Mouse (Mus musculus) embryonic facial prominence, embryonic 12.5 days (tissue): ENCODE data around the gene Uso1. TPM values are rescaled to one million over a fixed set of nuclear protein-coding genes. Genes with fewer than 3 reads are reported as not detected.
"Not testable (repeated sequence)": the region's sequence is repeated elsewhere in the genome, so short reads cannot be mapped to it uniquely, and the experiment has no call there.

ENCODE experiments used
- ATAC-seq: fragments of 200-750 bp; cut with Nextera tagmentation; 2 replicates; pipeline ENCODE4 v1.8.0; 2017; ENCODE audit not compliant: insufficient number of reproducible peaks, insufficient read depth, low FRiP score, low TSS enrichment
- H3K27ac ChIP-seq: fragments of 300-500 bp; sonication (generic); 2 replicates; pipeline ENCODE4 v1.5.1; 2016; ENCODE audit warnings: mild to moderate bottlenecking
- H3K27me3 ChIP-seq: fragments of 300-500 bp; sonication (generic); 2 replicates; pipeline ENCODE4 v1.6.1; 2016; ENCODE audit warnings: mild to moderate bottlenecking, moderate library complexity
- H3K36me3 ChIP-seq: fragments of 300-500 bp; sonication (generic); 2 replicates; pipeline ENCODE4 v1.6.1; 2016; ENCODE audit warnings: mild to moderate bottlenecking
- H3K4me1 ChIP-seq: fragments of 300-500 bp; sonication (generic); 2 replicates; pipeline ENCODE4 v1.6.1; 2016
- H3K4me2 ChIP-seq: fragments of 300-500 bp; sonication (generic); replicated peaks from 2 replicates; pipeline ENCODE4 v1.6.1; 2016; ENCODE audit warnings: mild to moderate bottlenecking, moderate library complexity
- H3K4me3 ChIP-seq: fragments of 300-500 bp; sonication (generic); 2 replicates; pipeline ENCODE4 v1.5.1; 2016; ENCODE audit warnings: mild to moderate bottlenecking
- H3K9ac ChIP-seq: fragments of 300-500 bp; sonication (generic); 2 replicates; pipeline ENCODE4 v1.6.1; 2016; ENCODE audit warnings: mild to moderate bottlenecking, moderate library complexity
- H3K9me3 ChIP-seq: fragments of 300-500 bp; sonication (generic); 2 replicates; pipeline ENCODE4 v1.6.1; 2016; ENCODE audit warnings: mild to moderate bottlenecking, moderate library complexity
- WGBS: fragments of 180-500 bp; shearing (Covaris S2); methylation state at CpG from one replicate; pipeline ENCODE4 v1.1.7; 2016; 5-methylcytosine and 5-hydroxymethylcytosine counted together
- polyA plus RNA-seq: library from polyadenylated mRNA; unstranded; fragments of >200 nt; fragmentation: Nextera tagmentation; extraction: Ambion mirVana; gene quantifications from 2 replicates; pipeline ENCODE4 v1.2.1, GENCODE M21; 2016

Uso1 gene
- polyA plus RNA-seq, 1 experiment from 2014 or later, result 45.7 TPM

DNA sequence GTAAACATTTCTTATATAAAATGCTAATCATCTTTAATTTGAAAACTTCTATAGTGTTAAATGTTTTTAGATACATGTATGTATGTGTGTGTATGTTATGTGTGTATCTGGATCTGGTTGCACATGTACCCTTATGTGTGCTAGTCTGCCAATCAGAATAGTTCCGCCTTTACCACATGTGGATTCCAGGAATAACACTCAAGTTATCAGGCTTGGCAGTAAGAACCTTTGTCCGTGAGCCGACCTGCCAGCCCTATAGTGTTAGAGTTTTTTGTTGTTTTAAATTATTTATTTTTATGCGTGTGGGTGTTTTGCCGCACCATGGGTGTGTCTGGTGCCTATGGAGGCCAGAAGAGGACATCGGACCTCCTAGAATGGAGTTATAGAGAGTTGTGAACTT is 5.9 kb downstream of the Uso1 start:
- no peak overlapping the region for H3K9ac ChIP-seq
- H3K27me3 ChIP-seq, result no peaks in the 10 kb centered on the region
- H3K27ac ChIP-seq, result no peak overlapping the region
- ATAC-seq, result no peak
- 0 out of 2 replicates have a peak, but pooled peaks cover 9% of the 10 kb centered on the region for H3K36me3 ChIP-seq
- 93% methylated on average over 6 of the region's 6 CpGs for WGBS
- H3K4me3 ChIP-seq, result no peak overlapping the region
- H3K4me1 ChIP-seq, result peaks cover 13% of the 10 kb centered on the region
- H3K4me2 ChIP-seq, result no peak overlapping the region
- no peaks in the 10 kb centered on the region for H3K9me3 ChIP-seq

GRCm38 (mm10) chr5:92144954-92145708 is 7.4 kb downstream of the Uso1 start:
- WGBS, result 91% methylated on average over 7 of the region's 7 CpGs
- H3K36me3 ChIP-seq, result 0 out of 2 replicates have a peak, but pooled peaks cover 9% of the 10 kb centered on the region
- no peak overlapping the region for H3K4me3 ChIP-seq
- H3K27ac ChIP-seq, result no peak overlapping the region
- no peaks in the 10 kb centered on the region for H3K27me3 ChIP-seq
- no peaks in the 10 kb centered on the region for H3K4me1 ChIP-seq
- no peaks in the 10 kb centered on the region for H3K9me3 ChIP-seq
- H3K9ac ChIP-seq, result no peak overlapping the region
- ATAC-seq, result no peak
- no peak overlapping the region for H3K4me2 ChIP-seq

- no peak for ATAC-seq
- 85% methylated on average over 3 of the region's 3 CpGs for WGBS
- no peaks in the 10 kb centered on the region for H3K4me1 ChIP-seq
Measured at GRCm38 (mm10) chr5:92148248-92148647, 10.5 kb downstream of the Uso1 start.

GRCm38 (mm10) chr5:92149330-92149982 is 11.7 kb downstream of the Uso1 start:
- H3K27me3 ChIP-seq, result no peaks in the 10 kb centered on the region
- no peaks in the 10 kb centered on the region for H3K4me1 ChIP-seq
- no peak for ATAC-seq
- H3K27ac ChIP-seq, result no peak overlapping the region
- no peaks in the 10 kb centered on the region for H3K9me3 ChIP-seq
- peaks cover 19% of the 10 kb centered on the region; the same call in 1 of the 2 replicates for H3K36me3 ChIP-seq
- WGBS, result 92% methylated on average over 5 of the region's 5 CpGs
- H3K9ac ChIP-seq, result no peak overlapping the region
- H3K4me2 ChIP-seq, result no peak overlapping the region
- H3K4me3 ChIP-seq, result no peak overlapping the region

More at GRCm38 (mm10) chr5:92148248-92148647, 10.5 kb downstream of the Uso1 start:
- H3K27ac ChIP-seq, result no peak overlapping the region
- no peak overlapping the region for H3K4me2 ChIP-seq
- 0 out of 2 replicates have a peak, but pooled peaks cover 15% of the 10 kb centered on the region for H3K36me3 ChIP-seq
- no peak overlapping the region for H3K4me3 ChIP-seq
- H3K27me3 ChIP-seq, result no peaks in the 10 kb centered on the region
- no peaks in the 10 kb centered on the region for H3K9me3 ChIP-seq
- no peak overlapping the region for H3K9ac ChIP-seq

DNA sequence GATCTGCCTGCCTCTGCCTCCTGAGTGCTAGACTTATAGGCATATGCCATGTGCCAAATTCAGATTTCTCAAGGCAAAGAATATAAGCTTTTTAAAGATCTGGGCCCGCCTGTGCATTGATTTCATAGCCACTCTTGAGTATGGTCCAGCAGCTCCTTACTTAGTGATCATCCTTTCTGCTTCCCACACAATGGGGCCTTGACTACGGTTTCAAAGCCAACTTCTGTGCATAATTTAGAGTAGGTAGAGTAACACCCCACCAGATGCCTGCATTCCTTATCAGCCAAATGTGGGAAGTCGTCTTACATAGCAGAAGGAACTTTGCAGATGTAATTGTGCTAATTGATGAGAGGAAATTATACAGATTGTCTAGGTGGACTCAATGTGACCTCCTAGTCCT is 17.1 kb downstream of the Uso1 start:
- WGBS, result 85% methylated on average over 3 of the region's 3 CpGs
- Histone ChIP-seq H3K9ac (no peak overlapping the region), H3K4me2 (no peak overlapping the region), H3K27ac (no peak overlapping the region), H3K27me3 (no peaks in the 10 kb centered on the region), H3K4me3 (no peak overlapping the region), H3K9me3 (no peaks in the 10 kb centered on the region), H3K4me1 (no peaks in the 10 kb centered on the region), H3K36me3 (peaks cover 22% of the 10 kb centered on the region)
- ATAC-seq, result no peak

DNA sequence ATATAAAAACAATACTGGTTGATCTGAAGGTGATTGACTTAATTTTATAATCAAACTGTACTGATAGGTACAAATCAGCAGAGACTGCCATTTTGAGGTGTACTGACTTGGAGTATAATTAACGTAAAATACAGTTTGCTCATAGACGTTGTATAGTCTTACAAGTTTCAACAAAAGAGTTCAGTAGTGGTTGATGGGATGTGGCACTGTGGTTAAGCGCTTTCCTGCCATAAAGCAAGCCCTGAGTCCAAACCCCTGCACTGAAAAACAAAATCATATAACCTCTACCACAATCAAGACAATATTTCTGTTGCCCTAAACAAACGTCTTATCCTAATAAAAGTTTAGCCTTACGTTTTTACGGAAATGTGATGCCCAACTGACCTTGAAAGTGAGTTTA is 28.2 kb downstream of the Uso1 start:
- H3K27ac ChIP-seq, result no peak overlapping the region
- no peak overlapping the region for H3K4me2 ChIP-seq
- no peak overlapping the region for H3K4me3 ChIP-seq
- no peaks in the 10 kb centered on the region for H3K9me3 ChIP-seq
- 85% methylated on average over 6 of the region's 6 CpGs for WGBS
- peaks cover 35% of the 10 kb centered on the region for H3K36me3 ChIP-seq
- H3K9ac ChIP-seq, result no peak overlapping the region
- no peaks in the 10 kb centered on the region for H3K4me1 ChIP-seq
- ATAC-seq, result no peak
- H3K27me3 ChIP-seq, result no peaks in the 10 kb centered on the region

DNA sequence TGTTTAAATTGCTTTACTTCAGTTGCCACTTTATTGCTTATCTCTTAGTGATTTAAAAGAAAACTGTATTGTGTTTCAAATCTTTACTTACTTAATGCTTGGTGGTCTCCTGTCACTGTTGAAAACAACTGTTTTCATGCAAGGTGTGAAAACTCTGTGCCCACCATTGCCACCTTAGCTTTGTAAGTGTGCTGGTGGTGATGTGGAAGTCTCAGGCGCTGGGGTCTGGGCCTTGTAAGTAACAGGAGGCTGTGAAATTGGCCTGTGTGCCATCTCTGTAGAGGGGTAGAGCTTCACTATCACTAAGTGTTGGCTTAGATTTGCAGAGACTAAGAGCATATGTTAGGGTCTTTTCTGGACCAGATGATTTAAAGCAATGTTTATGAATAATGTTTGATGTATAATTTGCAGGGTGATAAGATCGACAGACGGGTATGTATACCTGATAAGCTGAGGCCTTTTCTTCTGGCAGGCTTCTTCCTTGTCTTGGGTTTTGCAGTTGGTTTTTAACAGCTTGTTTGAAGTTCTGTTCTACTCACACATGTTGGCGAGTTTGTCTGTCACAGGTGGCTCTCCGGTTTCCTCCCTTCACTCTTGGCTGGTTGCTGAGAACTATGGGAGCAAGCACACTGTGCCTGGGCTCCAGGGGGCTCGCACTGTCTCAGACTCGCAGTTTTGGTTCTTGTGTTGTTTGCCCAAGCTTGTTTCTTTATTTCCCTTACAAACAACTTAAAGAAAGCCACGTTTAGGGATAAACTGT is 45.5 kb downstream of the Uso1 start:
- ATAC-seq, result no peak
- 89% methylated on average over 8 of the region's 8 CpGs for WGBS
- Histone ChIP-seq H3K36me3 (peaks cover 58% of the 10 kb centered on the region), H3K4me2 (no peak overlapping the region), H3K4me1 (no peaks in the 10 kb centered on the region), H3K27me3 (no peaks in the 10 kb centered on the region), H3K9me3 (no peaks in the 10 kb centered on the region), H3K27ac (no peak overlapping the region), H3K4me3 (no peak overlapping the region), H3K9ac (no peak overlapping the region)

- ATAC-seq, result no peak
- peaks cover 58% of the 10 kb centered on the region for H3K36me3 ChIP-seq
- no peaks in the 10 kb centered on the region for H3K9me3 ChIP-seq
- H3K4me1 ChIP-seq, result no peaks in the 10 kb centered on the region
- no peak overlapping the region for H3K9ac ChIP-seq
- H3K4me3 ChIP-seq, result no peak overlapping the region
- no peak overlapping the region for H3K4me2 ChIP-seq
- WGBS, result 95% methylated on average over 7 of the region's 7 CpGs
- no peak overlapping the region for H3K27ac ChIP-seq
- no peaks in the 10 kb centered on the region for H3K27me3 ChIP-seq
Measured at GRCm38 (mm10) chr5:92188881-92189483, 51.2 kb downstream of the Uso1 start.

- H3K36me3 ChIP-seq, result peaks cover 60% of the 10 kb centered on the region
- H3K4me1 ChIP-seq, H3K4me2 ChIP-seq, H3K4me3 ChIP-seq, ATAC-seq, H3K9ac ChIP-seq, H3K27me3 ChIP-seq, H3K9me3 ChIP-seq, H3K27ac ChIP-seq: not testable (repeated sequence)
- 54% methylated on average over 2 of the region's 2 CpGs for WGBS
Measured at GRCm38 (mm10) chr5:92195716-92196115, 58.0 kb downstream of the Uso1 start.

DNA sequence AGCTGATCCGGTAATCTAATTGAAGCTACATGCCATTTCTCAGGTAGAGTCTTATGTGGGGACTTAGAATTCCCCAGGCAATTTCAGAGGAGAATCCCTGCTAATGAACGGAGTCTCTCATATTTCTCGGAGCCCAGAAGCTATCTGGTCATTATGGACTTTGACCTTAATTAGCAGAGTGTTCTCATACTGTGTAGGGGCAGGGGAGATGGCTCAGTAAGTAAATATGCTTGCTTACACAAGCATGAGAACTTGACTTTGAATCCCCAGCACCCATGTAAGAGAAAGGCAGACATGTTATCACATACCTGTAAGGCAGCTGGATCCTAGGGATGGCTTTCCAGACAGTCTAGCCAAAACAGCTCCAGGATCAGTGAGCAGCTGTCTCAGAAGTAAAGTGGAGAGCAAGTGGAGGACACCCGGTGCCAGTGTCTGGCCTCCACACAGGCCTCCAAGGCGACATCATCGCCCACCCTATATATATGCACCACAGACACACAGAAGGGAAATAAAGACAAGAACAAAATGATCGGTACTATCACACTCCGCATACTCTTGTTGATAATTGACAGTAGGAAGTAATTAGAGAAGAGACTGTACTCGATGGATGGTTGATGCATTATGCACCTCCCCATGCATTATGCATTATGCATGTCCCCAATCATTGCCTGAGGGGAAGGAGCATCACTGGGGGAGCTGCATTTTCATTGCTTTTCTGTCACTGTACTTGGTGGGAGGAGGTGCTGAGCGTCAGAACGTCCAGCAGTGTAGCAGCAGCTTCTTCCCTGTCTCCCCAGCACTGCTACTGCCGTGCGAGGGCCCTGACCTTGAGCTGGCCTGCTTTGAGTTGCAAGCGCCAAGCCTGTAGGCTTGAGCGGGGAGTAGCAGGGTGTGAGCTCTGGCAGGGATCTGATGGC is 59.4 kb downstream of the Uso1 start:
- ATAC-seq, result no peak
- H3K4me2 ChIP-seq, result no peak overlapping the region
- H3K4me3 ChIP-seq, result no peak overlapping the region
- H3K27me3 ChIP-seq, result no peaks in the 10 kb centered on the region
- peaks cover 72% of the 10 kb centered on the region for H3K36me3 ChIP-seq
- 86% methylated on average over 15 of the region's 15 CpGs for WGBS
- no peaks in the 10 kb centered on the region for H3K4me1 ChIP-seq
- no peak overlapping the region for H3K27ac ChIP-seq
- no peak overlapping the region for H3K9ac ChIP-seq
- H3K9me3 ChIP-seq, result no peaks in the 10 kb centered on the region

DNA sequence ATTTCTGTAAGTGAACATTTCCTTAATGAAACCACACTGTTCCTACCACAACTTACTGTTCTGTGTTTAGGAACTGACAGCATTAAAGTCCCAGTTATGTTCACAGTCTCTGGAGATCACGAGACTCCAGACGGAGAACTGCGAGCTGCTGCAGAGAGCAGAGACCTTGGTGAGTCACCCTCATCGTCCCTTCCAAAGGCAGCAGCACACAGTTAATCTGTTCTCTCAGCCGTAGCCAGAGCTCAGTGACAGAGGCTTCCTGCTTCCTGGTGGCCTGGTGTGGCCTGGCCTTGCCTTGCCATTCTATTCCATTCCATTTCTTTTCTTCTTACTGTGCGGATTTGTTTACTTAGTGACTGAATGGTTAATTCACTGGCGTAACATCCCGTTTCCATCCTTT is 60.5 kb downstream of the Uso1 start:
- Histone ChIP-seq H3K4me3 (no peak overlapping the region), H3K27me3 (no peaks in the 10 kb centered on the region), H3K9ac (no peak overlapping the region), H3K4me2 (no peak overlapping the region), H3K36me3 (peaks cover 71% of the 10 kb centered on the region), H3K27ac (no peak overlapping the region), H3K4me1 (no peaks in the 10 kb centered on the region), H3K9me3 (no peaks in the 10 kb centered on the region)
- WGBS, result 84% methylated on average over 8 of the region's 8 CpGs
- ATAC-seq, result no peak
